Mouse (Mus musculus) kidney, adult 9 months (tissue): ENCODE measurements around the gene Gprin2.
A peak's percentile ranks its signal among the peaks of the same experiment; 100 is the strongest.

Source experiments
- DNase-seq: peaks from one replicate; pipeline ENCODE4 v3.0.0; 2022

Gene Gprin2

GRCm38 (mm10) chr14:34201231-34202035 is at the start of gene Gprin2:
Gprin2 (minus strand) TSS chr14:34201653.
- DNase-seq, result peak; percentile 22

DNA sequence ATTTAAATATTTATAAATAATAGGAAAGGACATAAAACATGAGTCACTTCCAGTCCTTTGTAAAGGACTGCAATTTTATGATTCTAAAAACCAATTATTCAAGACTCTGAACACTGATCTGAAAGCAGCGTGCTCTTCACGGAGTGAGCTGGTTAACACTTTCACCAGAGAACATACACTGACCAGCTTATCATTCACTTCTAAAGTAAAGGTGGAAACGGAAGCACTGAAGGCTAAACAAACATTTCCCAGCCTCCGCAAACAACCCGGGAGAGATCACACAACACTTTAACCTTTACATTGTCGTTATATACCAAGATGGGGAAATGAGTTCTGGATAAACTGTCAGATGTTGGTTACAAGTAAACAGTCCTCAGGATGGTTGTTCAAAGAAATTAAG is 39.2 kb upstream of the Gprin2 start:
- no peak for DNase-seq

GRCm38 (mm10) chr14:34240263-34240662 is 38.8 kb upstream of the Gprin2 start:
- DNase-seq, result no peak

DNA sequence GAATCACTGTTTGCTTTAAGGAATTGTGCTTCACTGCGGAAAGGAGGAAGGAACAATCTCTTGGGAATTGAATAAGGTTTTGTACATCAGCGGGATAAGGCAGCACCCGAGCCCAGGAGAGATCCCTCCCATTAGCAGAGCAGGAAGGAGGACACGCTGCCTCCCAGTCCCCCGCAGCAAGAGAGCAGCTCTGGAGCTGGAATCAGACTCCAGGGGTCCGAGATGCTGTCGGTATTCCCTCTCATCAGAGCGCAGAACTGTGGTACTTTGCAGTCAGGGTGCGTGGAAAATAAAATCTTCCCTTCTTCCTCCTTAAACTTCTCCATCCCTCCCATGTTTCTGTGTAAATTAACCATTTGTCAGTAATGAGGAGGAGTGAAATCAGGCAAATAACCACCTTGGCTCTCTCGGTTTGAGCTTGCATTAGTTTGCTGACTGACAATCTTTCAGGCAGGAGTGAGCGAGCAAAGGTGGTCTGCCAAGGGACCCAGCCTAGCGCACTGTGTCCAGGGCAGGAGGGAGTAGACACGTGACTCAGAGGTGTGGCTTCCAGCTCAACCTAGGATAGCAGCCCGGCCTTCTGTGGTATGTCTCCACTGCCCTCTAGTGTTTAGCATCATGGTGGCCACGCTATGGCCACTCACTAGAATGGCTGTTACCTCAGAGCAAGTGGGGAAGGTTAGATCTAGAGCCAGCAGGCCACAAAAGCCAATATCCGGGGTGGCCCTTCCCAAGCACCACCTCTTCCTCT is 33.4 kb upstream of the Gprin2 start:
- DNase-seq, result peak; percentile 81

GRCm38 (mm10) chr14:34233846-34234245 is 32.4 kb upstream of the Gprin2 start:
- DNase-seq, result no peak

DNA sequence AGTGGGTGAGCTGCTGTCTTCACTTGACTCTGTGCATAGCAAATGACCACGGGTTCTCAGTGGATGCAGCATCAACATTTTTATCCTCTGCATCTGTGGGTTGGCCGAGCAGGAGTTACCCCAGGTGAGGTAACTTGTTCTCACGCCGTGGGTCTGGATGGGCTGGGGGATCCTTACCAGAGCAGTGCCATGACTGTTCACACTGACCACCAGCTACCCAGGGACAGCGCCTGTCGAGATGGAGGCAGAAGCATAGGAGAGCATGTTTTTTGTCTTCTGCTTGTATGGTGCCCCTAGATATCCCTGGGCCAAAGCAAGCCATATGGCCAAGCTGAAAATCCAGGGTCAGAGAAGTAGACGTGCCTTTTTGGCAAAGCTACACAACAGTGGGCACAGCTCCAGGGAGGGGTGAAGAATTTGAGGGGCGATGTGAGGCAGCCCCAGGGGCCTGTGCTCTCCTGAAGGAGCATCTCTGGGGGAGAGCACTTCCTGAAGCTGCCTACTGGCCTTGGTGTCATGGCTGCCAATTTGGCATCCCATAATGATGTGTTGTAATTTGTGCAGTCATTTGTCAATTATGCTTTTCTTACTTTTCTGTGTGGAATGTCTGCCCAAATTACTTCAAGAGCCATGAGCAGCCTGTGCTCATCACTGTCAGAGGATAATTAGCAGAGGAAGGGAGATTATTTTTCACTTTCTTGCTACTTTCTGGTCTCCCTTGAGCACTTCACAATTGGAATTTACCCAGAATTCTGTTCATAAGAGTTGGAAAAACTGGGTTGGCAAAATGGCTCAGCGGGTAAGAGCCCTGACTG is 31.6 kb upstream of the Gprin2 start:
- no peak for DNase-seq

DNA sequence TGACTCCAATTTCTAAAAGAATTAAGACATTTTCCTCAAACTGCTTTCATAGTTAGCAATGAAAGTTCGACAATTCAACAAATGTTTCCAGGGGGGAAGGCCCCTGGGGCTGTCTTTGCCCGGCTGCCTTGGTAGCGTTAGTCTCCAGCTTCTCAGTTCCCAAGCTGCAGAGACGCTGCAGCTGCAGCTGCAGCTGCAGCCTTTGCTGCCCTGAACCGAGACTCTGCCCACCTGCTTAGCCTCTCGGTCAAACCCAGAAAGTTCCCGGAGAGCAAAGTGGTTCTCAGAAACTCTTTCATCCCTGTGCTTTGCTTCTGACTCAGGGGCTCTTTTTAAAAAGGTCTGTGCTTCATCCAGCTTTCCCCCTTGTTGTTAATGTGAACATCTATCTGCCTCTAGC is 30.9 kb upstream of the Gprin2 start:
- DNase-seq, result no peak

DNA sequence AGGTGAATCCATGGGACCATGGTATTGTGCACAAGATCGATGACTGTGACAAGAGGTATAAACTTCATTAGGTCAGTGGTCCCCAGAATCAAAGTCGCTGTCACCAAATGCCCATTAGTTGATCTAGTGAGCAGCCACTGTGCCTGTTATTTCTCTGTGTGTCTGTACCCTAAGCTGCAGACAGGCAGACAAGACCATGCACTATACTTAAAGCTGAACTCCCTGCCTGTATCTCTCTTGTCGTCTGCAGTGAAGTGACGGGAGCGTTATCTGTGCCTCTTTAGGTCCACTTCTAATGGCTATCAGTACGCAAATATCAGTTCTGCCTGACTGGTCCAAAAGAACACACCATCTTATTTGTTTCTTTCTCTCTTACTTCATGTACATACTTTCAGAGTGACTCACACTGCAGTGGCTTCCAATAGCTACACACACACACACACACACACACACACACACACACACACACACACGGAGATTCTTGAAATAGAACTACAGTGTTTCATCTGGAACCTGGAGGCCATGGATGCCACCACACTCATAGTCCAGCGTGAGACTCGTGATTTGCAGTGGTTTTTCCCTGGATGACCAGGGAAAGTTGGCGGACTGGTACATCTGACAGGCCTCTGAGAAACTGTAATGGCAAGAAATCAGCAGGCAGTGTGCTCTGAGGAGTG is 27.5 kb upstream of the Gprin2 start:
- DNase-seq, result no peak

DNA sequence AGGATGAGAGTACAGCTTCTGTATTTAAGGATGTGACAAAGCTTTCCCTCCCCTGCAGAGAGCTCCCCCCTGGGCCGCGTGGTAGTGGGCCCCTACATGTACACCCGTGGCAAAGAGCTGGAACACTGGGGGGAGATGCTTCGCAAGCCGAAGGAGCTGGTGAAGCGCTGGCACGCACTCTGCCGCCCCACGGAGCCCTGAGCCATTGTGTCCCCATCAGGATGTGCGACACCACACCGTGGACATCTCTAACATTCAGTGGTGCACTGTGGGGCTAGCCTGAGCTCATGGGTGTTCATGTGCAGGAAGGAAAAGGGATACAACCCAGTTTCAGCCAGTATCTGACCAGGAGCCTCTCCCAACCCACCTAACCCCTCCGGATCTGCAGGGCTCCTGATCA is 26.5 kb upstream of the Gprin2 start:
- DNase-seq, result no peak

GRCm38 (mm10) chr14:34226566-34226965 is 25.1 kb upstream of the Gprin2 start:
- no peak for DNase-seq

DNA sequence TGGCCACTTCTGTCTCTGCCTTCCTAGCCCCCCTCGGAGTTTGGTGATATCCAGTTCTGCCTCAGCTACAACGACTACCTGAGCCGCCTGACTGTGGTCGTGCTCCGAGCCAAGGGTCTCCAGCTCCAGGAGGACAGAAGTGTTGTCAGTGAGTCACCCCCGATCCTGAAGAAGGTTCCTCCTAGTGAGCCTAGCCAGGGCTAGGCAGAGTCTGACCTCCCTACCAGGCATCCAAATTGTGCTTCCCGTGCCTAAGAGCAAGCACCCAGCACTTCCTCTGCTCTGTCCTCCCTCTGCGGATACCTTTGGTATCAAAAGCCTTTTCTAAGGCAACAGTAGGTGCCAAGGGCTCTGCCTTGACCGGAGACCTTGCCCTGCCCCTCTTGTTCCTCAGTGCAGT is 24.5 kb upstream of the Gprin2 start:
- no peak for DNase-seq

DNA sequence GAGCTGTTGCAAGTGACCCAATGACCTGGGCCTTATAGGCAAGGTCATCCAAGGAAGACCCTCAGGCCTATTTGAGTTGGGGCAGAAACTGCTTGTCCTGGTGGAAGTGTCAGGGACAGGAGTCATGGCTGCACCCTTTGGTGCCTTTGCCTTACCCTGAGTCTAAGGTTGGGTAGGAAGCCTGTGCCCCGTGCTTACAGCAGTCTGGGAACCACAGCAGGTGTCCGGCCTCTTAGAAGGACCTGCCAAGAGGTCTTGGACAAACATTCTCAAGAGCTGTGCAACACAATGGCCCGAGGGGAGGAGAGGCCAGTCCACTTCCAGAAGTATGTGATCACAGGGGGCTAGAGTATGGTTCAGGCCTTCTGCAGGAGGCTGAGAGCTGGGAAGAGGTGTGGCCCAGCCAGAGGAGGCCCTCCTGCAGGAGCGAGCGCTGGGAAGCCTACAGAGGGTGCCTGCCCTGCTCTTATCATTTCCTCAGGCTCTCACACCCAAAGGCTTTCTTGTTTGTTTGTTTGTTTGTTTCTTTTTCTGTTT is 22.0 kb upstream of the Gprin2 start:
- no peak for DNase-seq

DNA sequence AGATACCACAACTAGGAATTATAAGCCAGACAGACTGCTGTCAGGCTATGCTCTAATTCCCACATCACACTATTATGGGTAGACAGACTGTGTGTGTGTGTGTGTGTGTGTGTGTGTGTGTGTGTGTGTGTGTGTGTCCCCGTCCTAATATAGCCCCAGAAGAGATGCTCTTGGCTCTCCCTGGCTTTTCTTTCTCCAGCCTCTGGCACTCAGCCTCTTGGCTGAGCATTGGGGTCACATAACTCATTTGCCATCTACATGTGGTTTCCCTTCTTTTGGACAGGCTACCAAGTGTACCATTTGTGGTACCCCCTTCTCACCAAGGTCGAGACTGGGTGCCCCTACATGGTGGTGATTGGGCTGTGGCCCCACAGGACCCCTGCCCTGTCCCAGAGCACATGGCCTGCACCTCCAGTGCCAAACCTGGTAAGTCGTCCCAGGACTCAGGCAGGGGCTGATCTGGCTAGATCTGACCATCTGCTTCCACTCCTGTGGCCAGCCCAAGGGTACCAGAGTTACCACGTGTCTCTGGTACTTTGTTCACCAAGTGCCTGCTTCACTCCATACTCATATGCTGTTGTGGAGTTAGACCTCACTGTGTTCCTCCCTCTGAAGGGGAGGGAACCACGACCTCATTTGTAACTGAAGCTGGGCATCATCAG is 20.1 kb upstream of the Gprin2 start:
- no peak for DNase-seq

DNA sequence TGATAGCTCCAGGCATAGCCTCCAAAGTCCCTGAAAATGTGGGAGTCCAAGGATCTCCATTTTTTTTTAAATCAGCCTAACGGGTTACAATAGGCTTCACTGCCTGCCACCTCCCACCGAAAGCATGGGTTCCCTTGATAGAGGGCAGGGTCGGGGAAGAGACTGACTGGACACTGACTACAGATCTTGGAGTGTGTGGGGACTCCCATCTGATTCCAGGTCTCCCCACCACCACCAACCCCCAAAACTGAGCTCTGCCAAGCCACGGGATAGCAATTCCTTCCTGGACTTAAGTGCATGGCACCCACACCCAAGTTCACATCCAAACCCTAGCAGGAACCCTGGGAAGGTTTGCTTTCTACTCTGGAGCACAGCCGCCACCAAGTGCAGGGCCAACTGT is 19.0 kb upstream of the Gprin2 start:
- DNase-seq, result no peak

DNA sequence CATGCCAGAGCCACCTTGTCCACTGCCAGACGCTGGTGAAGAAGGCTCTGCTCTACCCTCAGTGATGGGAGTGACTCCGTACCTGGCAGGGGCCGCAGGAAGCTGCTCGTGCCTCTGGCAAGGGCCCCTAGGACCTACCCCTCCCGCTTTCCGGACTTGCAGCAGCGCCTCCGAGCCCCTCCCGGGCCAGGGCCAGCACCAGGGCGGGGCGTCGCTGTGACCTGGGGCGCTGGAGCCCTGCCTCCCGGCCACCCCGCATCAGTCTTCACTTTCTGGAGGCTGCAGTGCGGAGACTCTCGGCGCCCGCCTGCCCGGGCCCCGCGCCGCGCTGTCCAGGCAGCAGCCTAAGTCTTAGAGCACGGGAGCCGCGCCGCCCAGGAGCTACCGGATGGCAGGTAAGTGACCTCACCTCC is 18.3 kb upstream of the Gprin2 start:
- DNase-seq, result no peak

DNA sequence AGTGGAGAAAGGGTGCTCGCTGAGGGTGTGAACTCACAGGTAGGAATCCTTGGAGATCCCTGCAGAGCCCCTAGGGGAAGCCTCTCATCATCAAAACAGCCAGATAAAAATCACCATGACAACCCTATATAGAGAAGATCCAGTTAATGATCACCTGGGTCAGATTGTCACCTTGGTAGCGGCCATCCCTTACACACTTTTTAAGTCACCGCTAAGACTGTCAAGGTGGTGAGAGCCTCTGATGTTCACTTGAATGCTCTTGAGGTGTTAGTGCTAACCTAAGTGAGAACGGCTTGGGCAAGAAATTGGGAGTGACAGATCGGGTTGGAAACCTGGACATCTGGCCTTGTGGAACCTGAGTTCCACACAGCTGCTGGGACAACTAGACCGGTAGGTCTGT is 17.8 kb upstream of the Gprin2 start, which contains the start of gene Syt15:
Syt15 (plus strand) TSS at position 301 of the 400 bp plus-strand sequence.
- DNase-seq, result no peak

DNA sequence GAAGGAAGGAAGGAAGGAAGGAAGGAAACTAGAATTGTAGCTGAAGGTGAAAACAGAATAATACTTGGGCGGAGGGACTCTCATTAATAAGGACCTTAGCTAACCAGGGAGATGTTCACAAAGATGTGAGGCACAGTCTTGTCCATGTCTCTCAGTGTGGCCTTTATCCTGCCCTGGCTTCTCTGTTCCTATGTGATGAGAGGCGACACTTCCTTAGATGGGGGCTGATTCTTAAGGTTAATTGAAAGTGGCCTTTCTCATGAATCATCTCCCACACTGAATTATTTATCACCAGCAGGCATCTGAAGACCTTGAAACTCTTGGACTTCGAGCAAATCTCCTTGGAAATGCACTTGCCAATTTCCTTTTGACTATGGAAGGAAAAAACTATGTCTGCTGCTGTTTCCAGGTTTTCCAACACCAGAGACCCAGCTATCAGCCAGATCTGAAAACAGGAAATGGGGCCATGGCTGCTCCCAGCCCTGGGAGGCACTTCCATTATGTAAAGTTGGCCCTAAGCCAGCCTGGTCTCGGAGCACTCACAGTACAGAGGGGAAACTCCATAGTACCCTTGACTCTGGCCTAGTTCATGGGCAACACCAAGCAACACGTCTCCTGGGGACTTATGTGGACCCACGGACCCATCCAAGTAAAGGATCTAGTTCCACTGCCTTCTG is 14.1 kb upstream of the Gprin2 start:
- peak; percentile 23 for DNase-seq

DNA sequence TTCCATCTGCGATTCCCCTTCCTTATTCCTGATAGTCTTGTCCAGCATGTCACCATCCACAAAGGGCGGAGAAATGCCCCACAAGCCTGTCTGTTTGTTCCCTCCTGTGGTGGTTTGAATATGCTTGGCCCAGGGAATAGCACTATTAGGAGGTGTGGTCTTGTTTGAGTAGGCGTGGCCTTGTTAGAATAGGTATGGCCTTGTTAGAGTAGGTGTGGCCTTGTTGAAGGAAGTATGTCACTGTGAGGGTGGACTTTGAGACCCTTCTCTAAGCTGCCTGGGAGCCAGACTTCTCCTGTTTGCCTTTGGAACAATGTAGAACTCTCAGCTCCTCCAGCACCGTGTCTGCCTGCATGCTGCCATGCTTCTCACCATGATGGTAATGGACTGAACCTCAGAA is 8.5 kb upstream of the Gprin2 start:
- DNase-seq, result no peak

GRCm38 (mm10) chr14:34209080-34209479 is 7.6 kb upstream of the Gprin2 start:
- no peak for DNase-seq

DNA sequence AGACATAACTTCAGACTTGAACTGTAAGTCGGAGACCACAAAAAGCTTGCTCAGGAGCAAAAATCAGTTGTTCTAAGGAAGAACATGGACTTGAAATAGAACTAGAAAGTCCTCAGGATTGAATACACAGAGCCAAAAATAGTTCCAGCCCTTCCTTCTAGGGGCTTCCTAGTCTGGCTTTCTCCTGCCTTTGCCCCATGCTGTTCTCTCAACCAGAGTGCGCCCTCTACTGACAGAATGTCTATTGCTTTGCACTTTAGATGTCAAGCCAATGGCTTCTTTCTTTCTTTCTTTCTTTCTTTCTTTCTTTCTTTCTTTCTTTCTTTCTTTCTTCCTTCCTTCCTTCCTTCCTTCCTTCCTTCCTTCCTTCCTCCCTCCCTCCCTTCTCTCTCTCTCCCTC is 7.2 kb upstream of the Gprin2 start:
- DNase-seq, result peak; percentile 60

DNA sequence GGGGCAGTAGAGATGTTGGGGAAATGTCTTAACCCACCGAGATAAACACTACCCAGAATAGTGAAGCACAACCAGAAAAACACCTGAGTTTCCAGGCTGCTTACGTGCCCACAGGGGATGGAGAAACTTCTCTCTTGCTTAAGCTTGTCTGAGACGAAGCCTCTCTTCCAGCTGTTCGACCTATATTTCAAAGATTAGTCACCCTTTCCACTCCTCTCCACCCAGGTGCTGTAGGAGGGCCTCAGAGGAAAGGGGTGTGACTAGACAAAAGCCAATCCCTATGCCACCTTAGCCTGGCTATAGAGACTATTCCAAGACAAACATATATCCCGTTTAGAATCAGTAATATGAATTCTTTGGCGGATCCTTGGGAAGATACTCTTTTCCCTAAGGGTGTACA is 6.5 kb upstream of the Gprin2 start:
- DNase-seq, result no peak
